Mouse (Mus musculus): ENCODE measurements around the gene Fbxw7. TPM values are rescaled to one million over a fixed set of nuclear protein-coding genes. Genes with fewer than 3 reads are reported as not detected.

The Fbxw7 gene
- polyA plus RNA-seq, 1 experiment from 2014 or later, result 7.8 TPM

DNA sequence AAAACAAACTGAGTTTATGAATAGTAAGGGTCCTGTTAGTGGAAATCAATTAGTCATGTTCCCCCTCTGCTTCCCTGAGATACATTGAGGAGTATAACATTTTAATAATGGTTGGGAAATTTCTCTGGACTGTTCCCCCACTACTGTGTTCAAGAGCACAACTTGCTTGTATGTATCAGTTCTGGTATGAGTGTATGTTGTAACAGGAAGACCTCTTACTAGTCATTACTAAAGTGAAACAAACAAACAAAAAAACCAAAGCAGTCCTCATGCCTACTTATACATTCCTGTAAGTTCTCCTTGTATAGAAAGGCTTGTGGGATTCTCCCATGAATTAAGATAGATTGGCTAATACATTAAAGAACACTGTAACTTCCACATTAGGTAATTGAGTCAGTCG lies 131.3 kb downstream of the Fbxw7 start:
- no peak overlapping the region for H3K9ac ChIP-seq (ENCODE audit: low read depth, low read length)
- no peak overlapping the region for H3K27ac ChIP-seq (ENCODE audit: low read length)
- no peaks in the 10 kb centered on the region for H3K27me3 ChIP-seq (replicated peaks; ENCODE audit: control insufficient read depth, insufficient read depth, low read length)
- H3K4me3 ChIP-seq (ENCODE audit: low read length), result no peak overlapping the region
- no peak for ATAC-seq
- H3K9me3 ChIP-seq (ENCODE audit: control insufficient read depth, low read length), result no peaks in the 10 kb centered on the region
- 88% methylated on average over 1 of the region's 1 CpGs for WGBS
- no peaks in the 10 kb centered on the region for H3K4me1 ChIP-seq (ENCODE audit: control insufficient read depth, insufficient read depth, low read length)
- H3K36me3 ChIP-seq (ENCODE audit: control insufficient read depth, insufficient read depth, low read length), result no peaks in the 10 kb centered on the region
- no peak overlapping the region for H3K4me2 ChIP-seq (ENCODE audit: low read depth, low read length)

DNA sequence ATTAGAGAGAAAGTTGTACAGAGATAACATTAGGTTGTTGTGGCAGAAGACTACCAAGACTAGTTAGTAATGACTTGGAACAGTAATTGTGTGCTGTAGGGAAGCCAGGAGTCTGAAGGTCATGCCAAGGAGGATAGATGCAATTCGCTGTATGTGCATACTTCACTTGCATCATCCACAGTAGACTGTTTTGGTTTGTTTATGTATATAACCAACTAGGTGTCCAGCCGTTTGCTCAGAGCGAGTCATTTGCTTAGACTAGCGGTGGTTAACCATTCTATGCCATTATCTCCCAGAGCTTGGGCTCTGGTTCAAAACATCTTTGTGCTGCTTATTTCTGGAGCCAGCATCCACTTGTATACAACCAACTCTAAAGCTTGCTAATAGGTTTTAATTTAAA lies 134.3 kb downstream of the Fbxw7 start:
- Histone ChIP-seq H3K4me2 (ENCODE audit: low read depth, low read length) (no peak overlapping the region), H3K4me1 (ENCODE audit: control insufficient read depth, insufficient read depth, low read length) (no peaks in the 10 kb centered on the region), H3K9me3 (ENCODE audit: control insufficient read depth, low read length) (no peaks in the 10 kb centered on the region), H3K27ac (ENCODE audit: low read length) (no peak overlapping the region), H3K4me3 (ENCODE audit: low read length) (no peak overlapping the region), H3K9ac (ENCODE audit: low read depth, low read length) (no peak overlapping the region), H3K36me3 (ENCODE audit: control insufficient read depth, insufficient read depth, low read length) (no peaks in the 10 kb centered on the region), H3K27me3 (replicated peaks; ENCODE audit: control insufficient read depth, insufficient read depth, low read length) (no peaks in the 10 kb centered on the region)
- WGBS, result 76% methylated on average over 4 of the region's 4 CpGs
- ATAC-seq, result no peak

DNA sequence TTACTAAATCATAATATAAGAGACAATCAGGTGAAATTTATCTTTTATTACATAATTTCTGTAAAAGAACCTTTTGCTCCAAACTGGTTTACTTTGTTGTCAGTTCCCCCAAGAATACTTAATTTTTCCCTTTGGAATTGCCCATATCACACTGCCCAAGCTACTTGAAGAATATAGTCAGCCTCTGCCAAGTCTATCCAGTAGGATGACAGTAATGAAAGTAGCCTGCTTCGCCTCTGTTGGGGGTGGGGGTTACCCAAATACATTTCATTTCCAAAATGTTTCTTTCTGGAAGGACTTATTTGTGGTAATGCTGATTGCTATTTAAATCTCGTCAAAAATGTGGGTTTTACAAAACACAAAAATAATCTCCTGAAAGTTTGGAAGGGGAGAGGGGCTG lies 136.6 kb downstream of the Fbxw7 start:
- peak overlapping the region; percentile 64; the same call in 1 of the 2 replicates for H3K9ac ChIP-seq (ENCODE audit: low read depth, low read length)
- H3K4me3 ChIP-seq (ENCODE audit: low read length), result peak overlapping the region; percentile 45
- H3K4me1 ChIP-seq (ENCODE audit: control insufficient read depth, insufficient read depth, low read length), result no peaks in the 10 kb centered on the region
- H3K4me2 ChIP-seq (ENCODE audit: low read depth, low read length), result peak overlapping the region; percentile 62
- peak; percentile 75 for ATAC-seq
- H3K9me3 ChIP-seq (ENCODE audit: control insufficient read depth, low read length), result no peaks in the 10 kb centered on the region
- H3K27me3 ChIP-seq (replicated peaks; ENCODE audit: control insufficient read depth, insufficient read depth, low read length), result no peaks in the 10 kb centered on the region
- H3K36me3 ChIP-seq (ENCODE audit: control insufficient read depth, insufficient read depth, low read length), result no peaks in the 10 kb centered on the region
- 27% methylated on average over 2 of the region's 2 CpGs for WGBS
- peak overlapping the region; percentile 18; the same call in 1 of the 2 replicates for H3K27ac ChIP-seq (ENCODE audit: low read length)

DNA sequence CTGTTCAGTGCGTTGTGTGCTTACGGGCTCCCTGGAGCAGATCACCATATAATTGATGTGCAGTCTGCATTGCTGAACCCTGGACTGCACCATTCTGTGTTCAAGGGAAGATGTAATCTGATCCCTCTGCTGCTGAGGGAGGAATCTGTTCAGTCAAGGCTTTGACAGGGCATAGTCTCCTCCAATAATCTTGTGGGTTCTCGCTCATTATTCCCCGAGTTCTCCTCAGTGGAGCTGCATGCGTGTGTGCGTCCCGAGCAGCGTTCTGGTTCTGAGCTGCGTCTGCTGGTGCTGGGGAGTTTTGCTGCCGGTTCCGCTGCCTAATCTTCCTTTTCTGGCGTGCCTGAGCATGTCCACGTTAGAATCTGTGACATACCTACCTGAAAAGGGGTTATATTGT lies 137.1 kb downstream of the Fbxw7 start:
- 16% methylated on average over 13 of the region's 13 CpGs for WGBS
- peak overlapping the region; percentile 64 for H3K9ac ChIP-seq (ENCODE audit: low read depth, low read length)
- H3K27me3 ChIP-seq (replicated peaks; ENCODE audit: control insufficient read depth, insufficient read depth, low read length), result no peaks in the 10 kb centered on the region
- H3K9me3 ChIP-seq (ENCODE audit: control insufficient read depth, low read length), result no peaks in the 10 kb centered on the region
- peak overlapping the region; percentile 62 for H3K4me2 ChIP-seq (ENCODE audit: low read depth, low read length)
- no peaks in the 10 kb centered on the region for H3K4me1 ChIP-seq (ENCODE audit: control insufficient read depth, insufficient read depth, low read length)
- H3K36me3 ChIP-seq (ENCODE audit: control insufficient read depth, insufficient read depth, low read length), result no peaks in the 10 kb centered on the region
- ATAC-seq, result peak; percentile 100
- peak overlapping the region; percentile 45 for H3K4me3 ChIP-seq (ENCODE audit: low read length)
- peak overlapping the region; percentile 65 for H3K27ac ChIP-seq (ENCODE audit: low read length)

DNA sequence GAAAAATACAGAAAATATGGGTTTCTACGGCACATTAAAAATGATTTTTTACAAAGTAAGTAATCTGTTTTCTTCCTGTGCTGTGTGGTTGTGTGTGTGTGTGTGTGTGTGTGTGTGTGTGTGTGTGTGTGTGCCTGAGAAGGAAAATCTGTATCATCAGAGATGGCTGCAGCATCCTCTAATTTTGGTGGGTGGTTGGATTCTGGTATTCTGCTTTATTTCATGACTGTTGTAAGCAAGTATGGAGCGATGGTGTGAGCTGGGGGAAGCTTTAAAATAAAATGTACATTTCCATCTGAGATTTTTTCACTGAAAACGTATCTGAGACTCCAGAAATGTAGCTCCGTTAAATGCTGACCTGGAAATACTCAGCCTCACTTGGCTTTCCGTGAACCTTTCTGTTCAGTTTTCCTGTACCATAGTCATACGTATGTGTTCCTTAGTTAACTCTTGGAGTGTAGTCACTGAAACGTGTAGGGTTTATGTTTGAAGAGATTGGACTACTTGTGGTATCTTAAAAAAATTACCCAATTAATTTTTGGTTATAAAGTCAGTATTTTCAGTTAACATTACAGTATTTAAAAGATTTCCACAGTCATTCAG lies 137.6 kb downstream of the Fbxw7 start:
- Histone ChIP-seq H3K36me3 (ENCODE audit: control insufficient read depth, insufficient read depth, low read length) (no peaks in the 10 kb centered on the region), H3K4me2 (ENCODE audit: low read depth, low read length) (peak overlapping the region; percentile 62), H3K27me3 (replicated peaks; ENCODE audit: control insufficient read depth, insufficient read depth, low read length) (no peaks in the 10 kb centered on the region), H3K9ac (ENCODE audit: low read depth, low read length) (peak overlapping the region; percentile 64), H3K4me1 (ENCODE audit: control insufficient read depth, insufficient read depth, low read length) (no peaks in the 10 kb centered on the region), H3K27ac (ENCODE audit: low read length) (peak overlapping the region; percentile 65), H3K4me3 (ENCODE audit: low read length) (peak overlapping the region; percentile 45), H3K9me3 (ENCODE audit: control insufficient read depth, low read length) (no peaks in the 10 kb centered on the region)
- ATAC-seq, result no peak
- WGBS, result 45% methylated on average over 7 of the region's 7 CpGs

DNA sequence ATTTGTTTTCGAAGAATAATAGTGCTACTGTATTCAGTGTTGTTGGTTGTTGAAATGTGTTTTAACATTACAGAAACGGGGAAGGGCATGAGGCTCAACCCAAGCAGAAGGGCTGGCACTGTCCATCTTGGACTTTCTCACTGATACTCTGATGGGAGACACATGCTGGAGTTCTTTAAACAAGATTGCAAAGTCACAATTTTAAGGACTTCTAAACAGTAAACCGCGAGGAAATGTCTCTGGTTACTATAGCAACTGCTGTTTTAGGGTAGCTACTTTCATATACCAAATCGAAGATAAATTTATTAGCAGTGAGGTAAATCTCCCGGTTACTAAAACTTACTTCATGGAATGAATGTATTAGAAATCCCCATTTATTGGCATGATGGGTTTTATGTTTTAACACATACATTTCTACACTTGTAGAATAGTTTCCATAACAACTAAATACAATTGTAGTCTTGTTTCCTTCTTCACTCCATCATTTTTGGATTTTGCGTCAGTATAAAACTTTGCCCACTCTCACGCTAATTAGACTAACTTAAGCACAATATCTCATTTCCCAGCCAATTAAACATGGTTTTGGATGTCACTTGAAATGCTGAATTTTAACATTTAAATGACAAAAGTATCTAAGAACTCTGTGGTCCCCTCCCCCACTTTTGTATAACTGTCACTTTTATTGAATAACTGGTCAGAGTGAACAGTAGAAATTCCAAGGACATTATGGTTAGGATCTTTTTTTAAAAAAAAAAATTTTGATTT lies 140.1 kb downstream of the Fbxw7 start:
- H3K9ac ChIP-seq (ENCODE audit: low read depth, low read length), result no peak overlapping the region
- no peak overlapping the region for H3K4me3 ChIP-seq (ENCODE audit: low read length)
- H3K9me3 ChIP-seq (ENCODE audit: control insufficient read depth, low read length), result no peaks in the 10 kb centered on the region
- no peaks in the 10 kb centered on the region for H3K4me1 ChIP-seq (ENCODE audit: control insufficient read depth, insufficient read depth, low read length)
- H3K4me2 ChIP-seq (ENCODE audit: low read depth, low read length), result no peak overlapping the region
- 85% methylated on average over 8 of the region's 8 CpGs for WGBS
- no peaks in the 10 kb centered on the region for H3K27me3 ChIP-seq (replicated peaks; ENCODE audit: control insufficient read depth, insufficient read depth, low read length)
- no peak overlapping the region for H3K27ac ChIP-seq (ENCODE audit: low read length)
- H3K36me3 ChIP-seq (ENCODE audit: control insufficient read depth, insufficient read depth, low read length), result no peaks in the 10 kb centered on the region
- no peak for ATAC-seq

DNA sequence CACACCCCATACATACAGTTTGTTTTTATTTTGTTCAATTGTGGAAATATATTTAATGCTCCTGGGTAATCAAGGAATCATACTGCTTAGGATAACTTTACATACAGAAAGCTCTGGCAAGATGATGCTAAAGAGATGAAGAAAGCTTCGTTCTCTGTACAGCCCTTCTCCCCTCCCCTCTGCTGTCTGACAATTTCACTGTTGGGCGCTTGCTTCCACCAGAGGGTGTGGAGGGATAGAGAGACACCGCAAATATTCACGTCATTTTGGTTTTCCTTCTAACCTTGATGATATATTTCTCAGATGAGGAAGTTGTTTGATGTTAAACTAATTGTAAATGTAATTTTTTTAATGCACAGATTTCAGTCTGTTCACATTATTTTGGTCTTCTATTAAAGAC lies 140.8 kb downstream of the Fbxw7 start:
- 73% methylated on average over 4 of the region's 4 CpGs for WGBS
- Histone ChIP-seq H3K4me1 (ENCODE audit: control insufficient read depth, insufficient read depth, low read length) (no peaks in the 10 kb centered on the region), H3K36me3 (ENCODE audit: control insufficient read depth, insufficient read depth, low read length) (no peaks in the 10 kb centered on the region), H3K27me3 (replicated peaks; ENCODE audit: control insufficient read depth, insufficient read depth, low read length) (no peaks in the 10 kb centered on the region), H3K9ac (ENCODE audit: low read depth, low read length) (no peak overlapping the region), H3K9me3 (ENCODE audit: control insufficient read depth, low read length) (no peaks in the 10 kb centered on the region), H3K27ac (ENCODE audit: low read length) (no peak overlapping the region), H3K4me3 (ENCODE audit: low read length) (no peak overlapping the region), H3K4me2 (ENCODE audit: low read depth, low read length) (no peak overlapping the region)
- ATAC-seq, result no peak

DNA sequence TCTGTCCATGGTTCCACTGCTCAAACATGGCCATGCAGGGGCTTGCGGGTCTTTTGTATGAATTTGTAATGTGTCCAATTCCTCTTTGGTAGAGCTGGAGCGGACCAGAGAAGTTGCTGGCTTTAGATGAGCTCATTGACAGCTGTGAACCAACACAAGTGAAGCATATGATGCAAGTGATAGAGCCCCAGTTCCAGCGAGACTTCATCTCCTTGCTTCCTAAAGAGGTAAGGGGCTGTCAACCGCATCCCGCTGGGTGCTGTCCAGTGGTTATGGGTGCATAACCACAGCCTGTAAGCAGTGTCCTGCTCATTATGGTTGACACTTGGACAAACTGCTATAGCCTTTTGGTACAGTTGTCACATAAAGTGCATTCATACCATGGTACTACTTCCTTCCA lies 150.1 kb downstream of the Fbxw7 start:
- no peak overlapping the region for H3K4me2 ChIP-seq (ENCODE audit: low read depth, low read length)
- no peaks in the 10 kb centered on the region for H3K4me1 ChIP-seq (ENCODE audit: control insufficient read depth, insufficient read depth, low read length)
- no peaks in the 10 kb centered on the region for H3K9me3 ChIP-seq (ENCODE audit: control insufficient read depth, low read length)
- WGBS, result 91% methylated on average over 5 of the region's 5 CpGs
- no peak overlapping the region for H3K9ac ChIP-seq (ENCODE audit: low read depth, low read length)
- H3K27me3 ChIP-seq (replicated peaks; ENCODE audit: control insufficient read depth, insufficient read depth, low read length), result no peaks in the 10 kb centered on the region
- no peak overlapping the region for H3K27ac ChIP-seq (ENCODE audit: low read length)
- no peak for ATAC-seq
- H3K36me3 ChIP-seq (ENCODE audit: control insufficient read depth, insufficient read depth, low read length), result no peaks in the 10 kb centered on the region
- H3K4me3 ChIP-seq (ENCODE audit: low read length), result no peak overlapping the region

DNA sequence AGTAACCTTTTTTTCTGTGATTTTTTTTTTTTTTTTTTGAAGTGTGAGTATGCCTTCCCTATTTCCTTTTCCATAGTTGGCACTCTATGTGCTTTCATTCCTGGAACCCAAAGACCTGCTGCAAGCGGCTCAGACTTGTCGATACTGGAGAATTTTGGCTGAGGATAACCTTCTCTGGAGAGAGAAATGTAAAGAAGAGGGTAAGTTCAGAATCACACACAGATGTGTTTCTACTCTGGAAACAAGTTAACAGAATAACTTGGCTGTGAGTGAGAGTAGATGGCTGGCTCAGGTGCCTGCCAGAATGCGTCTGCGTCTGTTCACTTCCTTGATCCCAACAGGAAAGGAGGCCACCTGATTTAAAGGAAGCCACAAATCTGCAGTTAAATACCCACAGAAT lies 152.3 kb downstream of the Fbxw7 start:
- no peaks in the 10 kb centered on the region for H3K4me1 ChIP-seq (ENCODE audit: control insufficient read depth, insufficient read depth, low read length)
- no peak overlapping the region for H3K4me3 ChIP-seq (ENCODE audit: low read length)
- peaks cover 6% of the 10 kb centered on the region; the same call in 1 of the 2 replicates for H3K36me3 ChIP-seq (ENCODE audit: control insufficient read depth, insufficient read depth, low read length)
- WGBS, result 78% methylated on average over 4 of the region's 4 CpGs
- H3K9me3 ChIP-seq (ENCODE audit: control insufficient read depth, low read length), result no peaks in the 10 kb centered on the region
- no peak overlapping the region for H3K4me2 ChIP-seq (ENCODE audit: low read depth, low read length)
- no peak overlapping the region for H3K9ac ChIP-seq (ENCODE audit: low read depth, low read length)
- no peak overlapping the region for H3K27ac ChIP-seq (ENCODE audit: low read length)
- no peaks in the 10 kb centered on the region for H3K27me3 ChIP-seq (replicated peaks; ENCODE audit: control insufficient read depth, insufficient read depth, low read length)
- no peak for ATAC-seq
